Mouse (Mus musculus): Measurements from ENCODE around the gene Ankdd1a. TPM values are rescaled to one million over a fixed set of nuclear protein-coding genes. Genes with fewer than 3 reads are reported as not detected.
A peak's percentile ranks its signal among the peaks of the same experiment; 100 is the strongest.

The Ankdd1a gene
- polyA plus RNA-seq, 1 experiment, result 0.59 TPM

GRCm38 (mm10) chr9:65547111-65547510, 27.1 kb upstream of the Ankdd1a start:
- Histone ChIP-seq H3K4me1 (ENCODE audit: control insufficient read depth, insufficient read depth, low read length) (peaks cover 9% of the 10 kb centered on the region), H3K4me3 (replicated peaks; ENCODE audit: extremely low read depth, low read depth, low read length) (no peak overlapping the region)
- DNase-seq, result no peak
- TF ChIP-seq CTCF (IDR thresholded peaks at IDR 0.05; ENCODE audit: insufficient read depth, low read length), result no peak
- TF ChIP-seq POLR2A (IDR thresholded peaks at IDR 0.05; ENCODE audit: borderline replicate concordance, extremely low read depth, low read depth, low read length), result no peak
- WGBS, result 74% methylated on average over 5 of the region's 5 CpGs

GRCm38 (mm10) chr9:65546413-65546695, 26.4 kb upstream of the Ankdd1a start:
- Histone ChIP-seq H3K4me1 (ENCODE audit: control insufficient read depth, insufficient read depth, low read length) (peaks cover 9% of the 10 kb centered on the region), H3K4me3 (replicated peaks; ENCODE audit: extremely low read depth, low read depth, low read length) (no peak overlapping the region)
- DNase-seq, result no peak
- 51% methylated on average over 4 of the region's 4 CpGs for WGBS
- no peak for TF ChIP-seq CTCF (IDR thresholded peaks at IDR 0.05; ENCODE audit: insufficient read depth, low read length)
- no peak for TF ChIP-seq POLR2A (IDR thresholded peaks at IDR 0.05; ENCODE audit: borderline replicate concordance, extremely low read depth, low read depth, low read length)

GRCm38 (mm10) chr9:65545635-65546412, 25.8 kb upstream of the Ankdd1a start:
- 66% methylated on average over 10 of the region's 10 CpGs for WGBS
- TF ChIP-seq POLR2A (IDR thresholded peaks at IDR 0.05; ENCODE audit: borderline replicate concordance, extremely low read depth, low read depth, low read length), result no peak
- TF ChIP-seq CTCF (IDR thresholded peaks at IDR 0.05; ENCODE audit: insufficient read depth, low read length), result no peak
- Histone ChIP-seq H3K4me1 (ENCODE audit: control insufficient read depth, insufficient read depth, low read length) (peaks cover 7% of the 10 kb centered on the region), H3K4me3 (replicated peaks; ENCODE audit: extremely low read depth, low read depth, low read length) (no peak overlapping the region)
- DNase-seq, result no peak

- no peak for DNase-seq
- 50% methylated on average over 7 of the region's 7 CpGs for WGBS
These were observed 22.1 kb upstream of the Ankdd1a start for GRCm38 (mm10) chr9:65542111-65542524.

DNA sequence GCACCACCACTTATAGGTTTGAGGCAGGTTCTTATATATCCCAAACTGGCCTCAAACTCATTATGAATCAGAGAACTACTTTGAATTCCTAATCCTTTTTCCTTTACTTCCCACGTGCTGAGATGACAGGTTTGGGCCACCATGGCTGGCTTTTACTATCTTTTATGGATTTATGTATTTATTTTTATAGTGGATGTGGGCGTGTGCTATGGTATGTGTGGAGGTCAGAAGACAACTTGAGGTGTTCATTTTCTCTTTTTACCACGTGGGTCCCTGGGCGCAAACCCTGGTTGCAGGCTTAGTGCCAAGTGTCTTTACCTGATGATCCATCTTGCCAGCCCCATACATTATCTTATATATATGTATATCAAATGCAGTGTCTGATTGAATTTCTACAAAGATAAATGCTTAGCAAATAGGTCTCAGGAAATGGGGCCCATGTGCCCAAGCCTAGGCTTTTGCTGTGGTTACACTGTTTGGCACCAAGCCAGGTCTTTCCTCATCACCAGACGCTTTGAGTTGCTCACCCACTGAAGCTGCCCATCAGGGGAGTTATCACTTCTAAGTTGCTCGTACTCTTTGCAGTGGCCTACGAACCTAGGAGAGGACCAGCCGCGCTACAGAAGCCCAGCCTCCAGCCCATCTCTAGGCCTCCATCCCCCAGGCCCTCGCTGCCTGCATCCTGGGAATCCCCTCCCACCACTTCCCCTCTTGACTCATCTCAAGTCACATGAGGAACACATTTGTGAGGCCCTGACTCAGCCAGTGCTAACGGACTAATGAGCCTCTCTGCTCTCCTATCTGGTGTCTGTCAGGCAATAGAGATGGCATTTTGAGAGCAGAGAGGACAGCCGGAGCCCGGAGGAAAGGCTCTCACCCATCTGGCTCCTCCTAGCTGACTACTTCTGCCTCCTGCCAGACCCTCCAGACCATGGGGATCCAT, 21.4 kb upstream of the Ankdd1a start:
- no peak for TF ChIP-seq POLR2A (IDR thresholded peaks at IDR 0.05; ENCODE audit: borderline replicate concordance, extremely low read depth, low read depth, low read length)
- TF ChIP-seq CTCF (IDR thresholded peaks at IDR 0.05; ENCODE audit: insufficient read depth, low read length), result no peak
- 41% methylated on average over 13 of the region's 13 CpGs for WGBS
- H3K4me3 ChIP-seq (replicated peaks; ENCODE audit: extremely low read depth, low read depth, low read length), result no peak overlapping the region
- peaks cover 7% of the 10 kb centered on the region for H3K4me1 ChIP-seq (ENCODE audit: control insufficient read depth, insufficient read depth, low read length)
- peak; percentile 34 for DNase-seq

More at GRCm38 (mm10) chr9:65542111-65542524, 22.1 kb upstream of the Ankdd1a start:
- H3K4me1 ChIP-seq (ENCODE audit: control insufficient read depth, insufficient read depth, low read length), result peaks cover 4% of the 10 kb centered on the region
- TF ChIP-seq CTCF (IDR thresholded peaks at IDR 0.05; ENCODE audit: insufficient read depth, low read length) (no peak), POLR2A (IDR thresholded peaks at IDR 0.05; ENCODE audit: borderline replicate concordance, extremely low read depth, low read depth, low read length) (no peak)
- H3K4me3 ChIP-seq (replicated peaks; ENCODE audit: extremely low read depth, low read depth, low read length), result no peak overlapping the region

GRCm38 (mm10) chr9:65539697-65540096, 19.7 kb upstream of the Ankdd1a start:
- no peak for DNase-seq
- no peak overlapping the region for H3K4me3 ChIP-seq (replicated peaks; ENCODE audit: extremely low read depth, low read depth, low read length)
- H3K4me1 ChIP-seq (ENCODE audit: control insufficient read depth, insufficient read depth, low read length), result peaks cover 10% of the 10 kb centered on the region
- TF ChIP-seq POLR2A (IDR thresholded peaks at IDR 0.05; ENCODE audit: borderline replicate concordance, extremely low read depth, low read depth, low read length) (no peak), CTCF (IDR thresholded peaks at IDR 0.05; ENCODE audit: insufficient read depth, low read length) (no peak)
- WGBS, result 54% methylated on average over 9 of the region's 9 CpGs

DNA sequence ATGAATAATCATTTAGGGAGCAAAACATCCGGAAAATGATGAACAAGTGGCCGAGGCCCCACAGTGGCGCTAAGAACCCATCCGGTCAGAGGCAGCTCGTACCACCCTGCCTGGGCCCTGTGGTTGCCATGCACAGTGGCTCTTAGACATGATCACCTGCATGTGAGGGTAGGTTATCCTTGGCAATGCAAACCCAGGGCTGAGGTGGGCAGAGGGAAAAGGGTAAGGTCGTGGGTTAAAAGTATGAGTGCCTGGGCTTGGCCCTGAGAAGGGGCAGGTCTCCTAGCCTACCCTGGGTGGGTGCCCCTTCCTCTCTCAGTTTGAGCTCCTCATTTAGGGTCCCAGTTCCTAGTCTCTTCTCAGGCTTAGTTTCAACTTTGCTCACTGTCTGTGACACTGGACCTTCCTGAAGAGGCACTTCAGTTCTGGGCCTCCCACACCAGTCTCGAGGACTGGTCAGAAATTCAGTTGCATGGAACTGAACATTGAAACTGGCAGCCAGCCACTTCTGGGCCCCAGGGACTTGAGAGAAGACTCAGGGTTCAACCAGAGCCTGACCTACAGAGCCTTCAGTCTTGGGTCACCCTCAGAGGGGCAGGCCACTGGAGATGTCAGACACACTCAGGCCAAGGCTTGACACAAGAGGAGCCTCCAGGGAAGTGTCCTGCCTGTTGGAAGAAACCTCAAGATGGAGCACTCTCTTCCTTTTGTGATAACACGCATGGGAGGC, 18.1 kb upstream of the Ankdd1a start:
- WGBS, result 83% methylated on average over 8 of the region's 8 CpGs
- Histone ChIP-seq H3K4me3 (replicated peaks; ENCODE audit: extremely low read depth, low read depth, low read length) (no peak overlapping the region), H3K4me1 (ENCODE audit: control insufficient read depth, insufficient read depth, low read length) (peaks cover 10% of the 10 kb centered on the region)
- DNase-seq, result no peak
- TF ChIP-seq CTCF (IDR thresholded peaks at IDR 0.05; ENCODE audit: insufficient read depth, low read length), result no peak
- no peak for TF ChIP-seq POLR2A (IDR thresholded peaks at IDR 0.05; ENCODE audit: borderline replicate concordance, extremely low read depth, low read depth, low read length)

GRCm38 (mm10) chr9:65536491-65536890, 16.5 kb upstream of the Ankdd1a start:
- 83% methylated on average over 4 of the region's 4 CpGs for WGBS
- H3K4me3 ChIP-seq (replicated peaks; ENCODE audit: extremely low read depth, low read depth, low read length), result no peak overlapping the region
- no peak for TF ChIP-seq CTCF (IDR thresholded peaks at IDR 0.05; ENCODE audit: insufficient read depth, low read length)
- TF ChIP-seq POLR2A (IDR thresholded peaks at IDR 0.05; ENCODE audit: borderline replicate concordance, extremely low read depth, low read depth, low read length), result no peak

More at GRCm38 (mm10) chr9:65536491-65536890, 16.5 kb upstream of the Ankdd1a start:
- DNase-seq, result no peak
- peaks cover 10% of the 10 kb centered on the region for H3K4me1 ChIP-seq (ENCODE audit: control insufficient read depth, insufficient read depth, low read length)

Data from lung, adult 2 months (tissue).